In genomic region chr7:107747954-107748353, GRCm38 (mm10) we compare ENCODE assay signal across 10 mouse cellular contexts. TPM values are rescaled to one million over a fixed set of nuclear protein-coding genes. Genes with fewer than 3 reads are reported as not detected.
DNase-seq lines count a peak whose midpoint lies in the region; ATAC-seq and TF ChIP-seq lines count a peak whose summit lies in the region.
"Had no signal": no experiment of that assay in that cellular context is flagged by ENCODE, and none has a peak within 500 bp of the region (broad histone marks: within the 10 kb centered on the region; RNA-seq: fewer than 3 reads in every experiment).

No protein-coding gene starts in this region.

- 13% methylated on average over 2 of the region's 2 CpGs for WGBS in kidney, adult 2 months
- 16% methylated on average over 2 of the region's 2 CpGs for WGBS in kidney, embryonic 15.5 days

- H3K4me2 ChIP-seq in kidney, embryonic 15.5 days = no peak overlapping the region
- H3K4me2 ChIP-seq: embryonic facial prominence, embryonic 12.5 days; liver, embryonic 15.5 days had no signal

- no peaks in the 10 kb centered on the region for H3K27me3 ChIP-seq in kidney, adult 2 months (replicated peaks; ENCODE audit: control insufficient read depth, insufficient read depth, low read length)
- no peaks in the 10 kb centered on the region for H3K27me3 ChIP-seq in kidney, embryonic 15.5 days
- H3K27me3 ChIP-seq: embryonic facial prominence, embryonic 12.5 days; liver, embryonic 15.5 days had no signal

- 0 out of 2 replicates have a peak, but pooled peaks cover 3% of the 10 kb centered on the region for H3K4me1 ChIP-seq in kidney, adult 2 months (ENCODE audit: control insufficient read depth, insufficient read depth, low read length)
- H3K4me1 ChIP-seq in kidney, embryonic 15.5 days = no peaks in the 10 kb centered on the region
- H3K4me1 ChIP-seq: embryonic facial prominence, embryonic 12.5 days; liver, embryonic 15.5 days had no signal

- intact Hi-C loops in left cerebral cortex, postnatal 25 days (cut with DNase I) = loop anchor here (2.0 to 10.0 kb wide), 4 partner anchors 31 to 513 kb away; no protein-coding TSS in a partner anchor

- no peak overlapping the region for H3K27ac ChIP-seq in kidney, adult 2 months (ENCODE audit: insufficient read depth, low read depth, low read length)
- H3K27ac ChIP-seq in kidney, embryonic 15.5 days = no peak overlapping the region
- H3K27ac ChIP-seq: embryonic facial prominence, embryonic 12.5 days; liver, embryonic 15.5 days had no signal

- no peak for TF ChIP-seq POLR2A in kidney, adult 2 months (IDR thresholded peaks at IDR 0.05; ENCODE audit: low read depth, low read length)

- H3K36me3 ChIP-seq in kidney, adult 2 months (ENCODE audit: control insufficient read depth, insufficient read depth, low read length) = no peaks in the 10 kb centered on the region
- peaks cover 5% of the 10 kb centered on the region; the same call in 1 of the 2 replicates for H3K36me3 ChIP-seq in kidney, embryonic 15.5 days
- H3K36me3 ChIP-seq: liver, embryonic 15.5 days had no signal

- H3K9ac ChIP-seq in kidney, embryonic 15.5 days = no peak overlapping the region
- H3K9ac ChIP-seq: embryonic facial prominence, embryonic 12.5 days; liver, embryonic 15.5 days had no signal

- DNase-seq in kidney, adult 2 months = peak; percentile 57
- DNase-seq in T-cell, adult 2 months (ENCODE audit: low spot score) = peak; percentile 39
- peak; percentile 56 to 72 for DNase-seq in cerebellum, postnatal 25 days
- DNase-seq in heart, postnatal 4 days = peak; percentile 71
- peak; percentile 21 to 34 for DNase-seq in left cerebral cortex, postnatal 25 days (ENCODE audit: low spot score in 2 of 2)
- DNase-seq in naive thymus-derived CD4-positive, alpha-beta T cell, adult 2 months (ENCODE audit: low read depth) = peak; percentile 74
- peak; percentile 39 to 78 for DNase-seq in thymus, postnatal 10 days (ENCODE audit: low spot score in 2 of 2)

- TF ChIP-seq CTCF in kidney, adult 2 months (conservative IDR thresholded peaks at IDR 0.05; ENCODE audit: insufficient read depth, insufficient read length, low read depth, low read length) = peak; percentile 68

- H3K4me3 ChIP-seq in kidney, adult 2 months (ENCODE audit: insufficient read depth, low read depth, low read length) = no peak overlapping the region
- no peak overlapping the region for H3K4me3 ChIP-seq in kidney, embryonic 15.5 days (replicated peaks)
- H3K4me3 ChIP-seq: embryonic facial prominence, embryonic 12.5 days; liver, embryonic 15.5 days had no signal

- no peaks in the 10 kb centered on the region for H3K9me3 ChIP-seq in kidney, embryonic 15.5 days (replicated peaks)
- H3K9me3 ChIP-seq: embryonic facial prominence, embryonic 12.5 days; liver, embryonic 15.5 days had no signal

- no peak; the same call in 1 of the 2 replicates for ATAC-seq in kidney, embryonic 15.5 days (replicated peaks; ENCODE audit: low FRiP score)

RNA-seq across cellular contexts. Expression of gene Cyb5r2, which starts 9.9 kb away (rescaled TPM):
- polyA plus RNA-seq in kidney, adult 2 months (2012; rRNA removed) = not detected in 2 replicates
- 0.28 TPM in 1 of 2 replicates, not detected in the other for polyA plus RNA-seq in kidney, embryonic 15.5 days (2015; fragmentation: Nextera tagmentation; extraction: Ambion mirVana)
- total RNA-seq in heart, postnatal 4 days (2021) = under 1 TPM in 1 of 2 experiments, not detected in 1; 0.24 TPM
- total RNA-seq in left cerebral cortex, postnatal 25 days (2021) = not detected
- polyA plus RNA-seq: liver, embryonic 15.5 days had no signal

RNA-seq across cellular contexts. Expression of gene Ovch2, which starts 53.1 kb away (rescaled TPM):
- not detected in 2 replicates for polyA plus RNA-seq in kidney, adult 2 months (2012; rRNA removed)
- polyA plus RNA-seq in kidney, embryonic 15.5 days (2015; fragmentation: Nextera tagmentation; extraction: Ambion mirVana) = not detected in 2 replicates
- not detected for total RNA-seq in heart, postnatal 4 days (2021)
- total RNA-seq in left cerebral cortex, postnatal 25 days (2021) = not detected
- polyA plus RNA-seq: embryonic facial prominence, embryonic 12.5 days; liver, embryonic 15.5 days had no signal
